Mouse (Mus musculus) testis, adult 2 months (tissue): ENCODE data around the gene Gm7579.

Experiments used
- CTCF ChIP-seq: fragments of 200-500 bp; IDR thresholded peaks from 2 replicates; pipeline ENCODE4 v1.5.1; 2012; ENCODE audit warnings: low read depth, mild to moderate bottlenecking, inconsistent platforms, low read length, moderate library complexity; ENCODE audit not compliant: control insufficient read depth, insufficient read depth, insufficient replicate concordance
- POLR2A ChIP-seq: fragments of 200-500 bp; IDR thresholded peaks from 2 replicates; pipeline ENCODE4 v1.6.1; 2012; ENCODE audit warnings: low read depth, mild to moderate bottlenecking, inconsistent platforms, low read length, moderate library complexity; ENCODE audit not compliant: control insufficient read depth

- no peak for TF ChIP-seq CTCF
- TF ChIP-seq POLR2A: no peak
Measured at GRCm38 (mm10) chr7:142198748-142199147, 12.9 kb upstream of the Gm7579 start.
